Mouse (Mus musculus): ENCODE data around the gene Ebp.

Gene Ebp

DNA sequence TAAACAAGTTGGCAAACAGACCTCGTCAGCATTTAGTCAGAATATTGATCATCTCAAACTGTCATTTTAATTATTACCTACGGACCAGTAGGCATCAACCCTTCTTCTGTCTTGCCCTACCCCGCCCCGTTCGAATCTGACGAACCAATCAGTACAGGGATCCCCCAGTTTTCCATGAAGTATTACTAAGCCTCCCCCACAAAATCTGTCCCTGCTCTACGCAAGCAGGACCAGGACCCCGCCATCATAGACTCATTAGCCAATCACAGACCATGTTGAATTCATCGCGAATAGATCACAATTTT is at the start of gene Ebp:
Ebp (minus strand) TSS at position 94 of the 305 bp plus-strand sequence.
- no peak for DNase-seq (ENCODE audit: low spot score in 2 of 2)

DNA sequence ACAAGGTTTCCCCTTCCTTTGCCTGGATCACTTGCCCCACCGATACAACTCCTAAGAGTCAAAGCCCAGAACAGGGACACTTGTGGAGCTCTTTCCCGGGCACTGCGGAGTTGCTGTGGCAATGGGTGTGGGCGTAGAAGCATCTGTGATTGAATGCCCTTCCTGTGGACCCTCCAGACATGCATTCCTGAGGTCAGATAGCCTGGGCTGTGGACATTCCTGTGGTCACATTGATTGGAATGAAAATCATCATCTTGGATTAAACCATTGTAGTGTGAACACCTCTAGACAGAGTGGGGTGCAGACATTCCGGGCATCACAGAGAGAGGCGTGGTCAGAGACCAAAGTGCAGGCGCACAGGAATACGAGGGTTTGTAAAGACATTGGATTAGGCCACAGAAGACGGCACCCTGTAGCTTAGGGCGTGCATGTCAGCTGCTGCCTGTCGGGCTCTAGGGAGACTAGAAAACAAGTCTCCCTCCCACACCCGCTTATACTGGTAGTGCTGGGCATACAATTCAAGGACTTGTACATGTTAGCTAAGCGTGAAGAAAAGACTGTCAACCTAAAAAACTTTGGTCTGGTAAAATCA is 45.6 kb upstream of the Ebp start:
- no peak for DNase-seq (ENCODE audit: low spot score in 2 of 2)

DNA sequence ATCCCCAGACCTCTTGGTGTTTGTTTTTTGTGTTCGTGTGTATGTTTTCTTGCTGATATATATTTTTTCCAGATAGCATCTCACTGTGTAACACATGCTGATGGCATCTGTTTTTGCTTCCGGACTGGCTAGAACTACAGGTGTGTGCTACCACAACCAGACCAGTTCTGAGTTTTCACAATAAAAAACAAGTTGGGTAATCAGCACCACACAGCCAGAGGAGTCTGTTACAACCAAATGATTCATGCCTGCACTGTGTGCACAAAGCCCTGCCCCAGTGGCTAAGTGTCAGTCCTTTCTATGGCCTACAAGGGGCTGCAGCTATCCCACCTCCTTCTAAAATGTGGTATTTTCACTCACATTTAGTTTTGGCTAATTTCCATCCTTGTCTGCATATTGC is 43.4 kb upstream of the Ebp start:
- DNase-seq (ENCODE audit: low spot score in 2 of 2): no peak

DNA sequence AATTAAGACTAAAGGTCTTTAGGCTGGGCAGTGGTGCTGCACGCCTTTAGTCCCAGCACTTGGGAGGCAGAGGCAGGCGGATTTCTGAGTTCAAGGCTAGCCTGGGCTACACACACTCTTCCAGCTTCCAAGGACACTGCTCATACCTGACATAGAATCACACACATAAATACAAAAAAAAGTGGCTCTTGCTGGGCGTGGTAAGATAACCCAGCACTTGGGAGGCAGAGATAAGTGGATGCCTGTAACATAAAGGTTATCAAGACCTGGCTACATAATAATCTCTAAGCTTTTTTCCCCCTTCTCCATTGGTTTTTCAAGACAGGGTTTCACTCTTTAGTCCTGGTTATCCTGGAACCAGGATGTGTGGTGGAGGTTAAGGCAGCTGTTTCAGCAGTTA is 40.3 kb upstream of the Ebp start:
- no peak for DNase-seq (ENCODE audit: low spot score in 2 of 2)

DNA sequence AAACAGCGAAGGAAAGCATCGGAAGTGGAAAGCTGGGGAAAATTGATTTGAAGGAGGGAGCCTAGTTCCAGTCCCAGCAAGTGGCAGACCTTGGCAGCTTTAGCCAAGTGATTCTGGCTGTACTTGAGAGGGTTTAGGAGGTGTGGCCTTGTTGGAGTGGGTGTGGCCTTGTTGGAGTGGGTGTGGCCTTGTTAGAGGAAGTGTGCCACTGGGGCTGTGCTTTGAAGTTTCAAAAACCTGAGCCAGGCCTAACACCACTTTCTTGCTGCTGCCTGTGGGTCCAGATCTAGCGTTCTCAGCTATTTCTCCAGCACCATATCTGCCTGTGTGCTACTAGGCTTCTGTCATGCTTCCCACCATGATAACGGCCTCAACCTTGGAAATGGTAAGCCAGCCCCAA is 37.0 kb upstream of the Ebp start:
- DNase-seq (ENCODE audit: low spot score in 2 of 2): no peak

- DNase-seq (ENCODE audit: low spot score in 2 of 2): no peak
Observed at GRCm38 (mm10) chrX:8223473-8223872, 30.2 kb upstream of the Ebp start.

DNA sequence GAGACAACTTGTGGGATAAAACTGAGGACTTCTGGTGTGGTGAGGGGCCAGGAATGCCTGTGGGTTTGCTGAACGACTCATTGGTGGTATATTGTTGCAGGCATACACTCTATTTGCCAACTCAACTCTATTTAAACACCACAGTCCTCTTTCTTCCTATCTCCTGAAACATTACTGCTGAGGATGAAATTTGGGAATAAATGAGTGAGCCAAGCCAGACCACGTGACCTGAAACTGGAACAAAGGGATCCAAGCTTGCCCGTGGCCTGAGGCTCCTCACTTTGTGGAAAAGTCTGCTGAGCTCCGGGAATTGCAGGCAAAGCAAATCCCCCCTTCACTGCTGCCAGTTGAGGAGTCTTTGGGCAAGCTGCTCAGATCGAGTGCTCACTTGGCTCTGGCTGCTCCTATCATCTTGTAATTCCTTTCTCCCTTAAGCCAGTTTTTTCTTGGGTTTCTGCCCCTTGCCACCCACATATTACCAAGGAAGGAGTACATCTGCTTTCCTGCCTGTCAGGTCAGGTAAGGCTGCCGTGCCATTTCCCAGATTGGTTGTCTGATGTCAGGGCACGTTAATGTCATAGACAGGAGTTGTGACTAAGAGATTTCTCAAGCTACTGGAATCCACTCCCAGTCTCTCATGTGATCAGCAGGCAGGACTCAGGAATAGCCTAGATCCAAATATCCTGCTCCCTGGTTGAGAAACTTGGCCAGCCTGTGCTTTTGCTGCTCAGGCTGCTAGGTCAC is 29.5 kb upstream of the Ebp start:
- peak in 1 of 2 experiments; percentile 4 for DNase-seq (ENCODE audit: low spot score in 2 of 2)

DNA sequence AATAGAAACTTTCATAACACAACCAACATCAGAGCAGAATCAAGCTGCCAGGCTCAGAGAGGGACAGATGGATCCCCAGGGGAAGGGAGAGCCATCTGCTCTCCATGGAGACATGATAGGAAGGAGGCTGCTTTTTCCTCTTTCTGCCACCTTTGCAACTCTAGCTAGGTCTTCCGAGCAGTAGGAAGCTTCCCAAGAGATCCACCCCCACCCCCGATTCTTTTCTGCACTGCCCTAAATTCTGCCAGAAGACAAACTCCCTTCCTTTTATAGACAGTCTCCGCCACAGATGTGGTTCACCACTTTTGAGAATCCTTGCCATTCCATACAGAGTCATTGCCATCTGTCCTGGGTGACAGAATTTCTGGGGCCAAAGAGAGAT is 29.0 kb upstream of the Ebp start:
- peak in 1 of 2 experiments; percentile 13 for DNase-seq (ENCODE audit: low spot score in 2 of 2)

- no peak for DNase-seq (ENCODE audit: low spot score in 2 of 2)
Observed at GRCm38 (mm10) chrX:8219651-8220050, 26.3 kb upstream of the Ebp start.

GRCm38 (mm10) chrX:8218114-8218513 is 24.8 kb upstream of the Ebp start:
- DNase-seq (ENCODE audit: low spot score in 2 of 2): no peak

DNA sequence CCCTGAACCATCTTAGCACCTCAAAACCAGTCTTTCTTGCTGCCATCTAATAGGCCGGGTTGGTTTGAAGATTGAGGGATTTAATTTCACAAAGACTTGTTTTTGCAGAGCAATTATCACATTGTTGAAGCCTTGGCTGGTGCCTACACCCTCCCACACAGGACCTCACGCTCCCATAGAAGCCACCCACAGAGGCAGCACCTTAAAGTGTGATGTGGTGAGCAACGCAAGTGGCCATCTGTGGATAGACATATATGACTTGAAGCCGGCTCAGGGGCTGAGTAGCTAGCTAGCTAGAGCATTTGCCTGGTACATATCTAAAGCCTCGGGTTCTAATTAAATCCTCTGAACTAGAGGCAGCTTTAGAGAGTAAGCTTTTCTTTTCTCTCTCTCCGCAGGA is 24.1 kb upstream of the Ebp start:
- peak in 1 of 2 experiments; percentile 3 for DNase-seq (ENCODE audit: low spot score in 2 of 2)

DNA sequence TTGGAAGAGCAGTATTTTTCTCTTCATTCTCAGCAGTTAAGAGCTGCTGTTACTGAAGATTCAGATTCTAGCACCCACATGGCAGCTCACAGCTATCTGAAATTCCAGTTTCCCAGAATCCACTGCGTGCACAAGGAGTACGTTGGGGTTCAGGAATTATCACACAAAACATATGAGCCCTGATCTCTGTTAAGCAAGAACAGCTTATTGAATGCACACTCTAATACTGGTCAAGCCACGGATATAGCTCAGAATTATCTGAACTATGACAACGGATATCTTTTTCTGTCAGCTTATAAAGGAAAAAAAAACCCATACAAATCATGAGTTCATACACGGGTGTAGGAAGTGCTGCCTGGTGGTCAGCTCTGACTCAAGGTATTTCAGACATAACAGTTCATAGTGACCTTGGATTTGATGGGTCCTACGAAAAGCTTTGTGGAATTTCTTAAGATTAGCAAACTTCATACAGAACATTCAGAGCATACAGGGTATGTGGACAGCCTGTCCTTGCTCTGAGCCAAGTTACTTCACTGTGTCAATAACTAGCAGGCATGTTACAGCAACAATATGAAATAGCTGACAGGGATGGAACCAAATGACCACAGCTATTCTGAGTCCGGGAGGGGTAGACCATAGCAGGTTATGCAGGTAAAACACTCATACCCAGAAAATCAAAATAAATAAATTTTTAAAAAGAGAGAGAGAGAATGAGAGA is 18.3 kb upstream of the Ebp start:
- no peak for DNase-seq (ENCODE audit: low spot score in 2 of 2)

- no peak for DNase-seq (ENCODE audit: low spot score in 2 of 2)
Observed at GRCm38 (mm10) chrX:8209720-8210119, 16.4 kb upstream of the Ebp start.

GRCm38 (mm10) chrX:8207224-8207623 is 13.9 kb upstream of the Ebp start:
- no peak for DNase-seq (ENCODE audit: low spot score in 2 of 2)

DNA sequence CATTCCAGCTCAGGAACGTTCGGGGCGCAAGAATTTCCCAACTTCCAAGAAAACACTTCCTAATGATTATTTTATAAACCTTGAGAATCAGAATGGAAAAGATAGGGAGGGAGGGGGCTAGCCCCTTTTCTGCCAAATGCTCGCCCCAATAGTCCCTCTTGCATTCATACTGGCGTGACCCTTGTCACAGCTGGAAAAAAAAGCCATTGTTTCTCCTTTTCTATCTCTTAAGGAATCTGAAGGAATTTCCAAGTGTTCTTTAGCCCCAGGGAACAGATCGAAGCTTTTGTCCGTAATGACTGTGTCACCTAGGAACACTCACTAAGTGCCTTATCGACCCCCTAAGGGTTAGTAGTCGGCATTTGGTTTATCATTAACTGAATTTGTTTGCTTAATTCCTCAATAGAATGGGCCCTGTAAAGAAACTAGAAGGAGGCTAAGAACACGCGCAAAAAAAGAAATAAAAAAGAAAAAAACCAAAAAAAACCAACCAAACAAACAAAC is 13.4 kb upstream of the Ebp start:
- DNase-seq (ENCODE audit: low spot score in 2 of 2): no peak

GRCm38 (mm10) chrX:8206015-8206693 is 12.8 kb upstream of the Ebp start, which contains the start of gene Porcn:
Porcn (minus strand) TSS chrX:8206525.
- peak; percentile 61 to 72 for DNase-seq (ENCODE audit: low spot score in 2 of 2)

GRCm38 (mm10) chrX:8205551-8205950 is 12.2 kb upstream of the Ebp start:
- no peak for DNase-seq (ENCODE audit: low spot score in 2 of 2)

DNA sequence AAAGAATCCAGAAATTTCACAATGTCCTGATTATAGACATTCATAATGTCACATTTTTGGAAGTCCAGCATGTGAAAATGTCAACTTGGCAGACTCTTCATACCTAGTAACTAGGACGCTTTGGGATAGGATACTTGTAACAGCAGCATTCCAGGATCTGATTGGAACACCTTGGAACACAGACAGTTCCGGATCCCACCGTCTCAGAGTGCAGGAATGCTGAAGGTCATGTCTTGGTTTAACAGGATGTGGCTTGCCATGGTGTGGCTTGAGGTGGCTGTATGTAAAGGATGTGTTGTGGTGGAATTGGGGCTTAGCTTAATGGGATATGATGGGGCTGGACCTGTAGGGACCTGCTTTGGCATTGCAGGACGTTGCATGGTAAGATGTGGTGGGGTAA is 11.8 kb upstream of the Ebp start:
- DNase-seq (ENCODE audit: low spot score in 2 of 2): no peak

DNA sequence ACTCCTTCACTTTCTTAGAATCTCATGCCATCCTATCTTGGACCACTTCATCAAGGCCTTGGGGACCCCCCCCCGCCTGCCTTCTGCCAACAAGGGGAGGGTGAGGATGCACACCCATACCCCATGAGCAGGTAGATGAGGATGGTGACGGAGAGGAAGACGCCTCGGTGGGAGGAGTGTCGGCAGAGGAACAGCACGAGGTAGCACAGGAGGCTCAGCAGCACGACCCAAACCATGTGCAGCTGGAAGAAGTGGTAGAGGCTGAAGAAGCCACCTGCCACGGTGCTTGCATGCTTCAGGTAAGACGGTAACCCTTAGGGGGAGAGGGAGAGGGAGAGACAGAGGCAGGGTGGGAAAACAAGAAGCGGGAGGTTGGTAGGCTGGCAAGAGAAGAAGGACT is 10.8 kb upstream of the Ebp start:
- DNase-seq (ENCODE audit: low spot score in 2 of 2): no peak

GRCm38 (mm10) chrX:8203105-8203504 is 9.8 kb upstream of the Ebp start:
- DNase-seq (ENCODE audit: low spot score in 2 of 2): no peak

DNA sequence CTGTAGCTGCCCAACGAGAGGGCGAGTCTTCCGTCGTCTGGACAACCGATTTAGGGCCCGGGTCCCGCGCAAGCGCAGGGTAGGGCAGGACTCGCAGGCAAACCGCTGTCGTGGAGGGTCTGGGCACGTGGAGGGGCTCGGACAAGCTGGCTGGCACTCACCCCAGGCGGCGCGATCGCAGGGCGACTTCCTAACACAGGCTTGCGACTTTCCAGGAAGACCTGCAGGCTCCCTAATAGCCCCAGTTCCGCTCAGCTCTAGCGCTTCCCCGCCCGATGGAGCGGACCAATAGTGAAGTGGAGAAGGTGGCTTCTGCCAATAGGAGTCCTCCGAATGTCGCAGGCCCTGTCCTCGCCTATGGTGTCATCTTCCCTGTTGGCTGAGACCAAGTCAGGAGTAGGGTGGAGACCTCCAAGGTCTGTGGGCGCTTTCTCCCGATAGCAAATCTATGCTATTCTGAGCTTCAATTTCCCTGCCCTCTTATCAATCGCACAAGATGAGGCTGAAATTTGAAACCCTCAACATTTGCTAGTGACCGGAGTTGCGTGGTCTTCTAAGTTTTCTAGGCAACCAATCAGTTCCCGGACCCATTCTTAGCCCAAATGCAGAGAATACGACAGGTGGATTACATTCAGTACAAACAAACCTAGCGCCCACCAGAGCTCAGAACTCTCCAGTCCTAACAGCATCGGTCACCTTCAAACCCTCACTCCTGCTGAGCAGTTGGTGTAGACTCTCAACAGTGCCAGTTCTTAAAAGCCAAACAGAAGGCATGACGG is 483 bp downstream of the Ebp start:
- peak; percentile 56 to 64 for DNase-seq (ENCODE audit: low spot score in 2 of 2)

Data from frontal cortex, postnatal 25 days (tissue).